Mouse (Mus musculus): Measurements from ENCODE around the gene Bicdl2.

Gene Bicdl2

DNA sequence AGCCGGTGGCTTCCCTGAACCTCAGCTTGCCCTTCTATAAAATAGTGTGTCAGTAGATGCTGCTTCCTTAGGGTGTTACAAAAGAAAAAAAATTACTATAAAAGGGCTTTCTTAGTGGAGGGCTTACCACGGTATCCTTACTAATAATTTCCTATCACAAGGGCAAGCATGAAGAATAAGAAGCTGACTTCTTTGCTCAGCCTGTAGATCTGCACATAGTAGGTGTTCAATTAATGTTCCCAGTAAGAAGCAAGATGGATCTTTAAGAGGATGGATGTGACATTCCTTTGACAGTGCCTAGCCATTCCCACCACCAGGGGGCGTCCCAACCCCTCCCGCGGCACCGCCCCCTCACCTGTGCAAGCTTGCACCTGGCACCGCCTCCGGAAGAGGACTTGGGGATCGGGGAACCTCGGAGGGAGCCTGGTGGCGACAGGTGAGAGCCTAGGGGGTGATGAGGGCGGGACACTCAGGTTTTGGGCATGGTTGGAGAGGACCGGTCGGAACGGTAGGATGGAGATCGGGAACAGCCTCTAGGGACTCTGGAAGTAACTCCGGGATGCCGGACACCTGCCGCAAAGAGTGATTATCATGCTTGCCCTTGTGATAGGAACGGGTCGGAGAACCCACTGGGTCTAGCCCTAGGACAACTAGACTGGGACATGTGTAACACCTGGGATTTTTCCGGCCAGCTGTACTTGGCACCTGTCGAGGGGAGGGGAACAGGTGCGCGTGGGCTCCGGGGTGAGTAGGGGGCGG, at the start of gene Bicdl2:
Bicdl2 (plus strand) TSS at position 390 of the 759 bp plus-strand sequence.
- DNase-seq, result no peak

DNA sequence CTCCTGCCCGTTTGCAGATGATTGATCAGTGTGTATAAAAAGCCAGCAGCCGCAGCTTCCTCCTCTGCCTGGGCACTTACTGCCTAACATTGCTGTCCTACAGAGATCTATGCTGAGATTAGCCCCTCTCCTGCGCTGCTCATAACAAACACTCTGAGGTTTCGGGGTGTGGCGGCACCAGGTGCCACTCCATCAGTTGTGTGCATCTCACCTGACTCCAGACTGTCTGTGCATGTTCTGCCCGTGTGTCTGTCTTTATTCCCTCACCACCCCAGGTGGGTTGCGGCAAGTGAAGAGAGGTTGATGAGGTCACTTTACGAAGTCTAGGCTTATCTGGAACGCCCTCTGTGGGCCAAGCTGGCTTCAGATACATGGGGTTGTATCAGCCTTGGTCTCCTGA, 43.2 kb upstream of the Bicdl2 start:
- no peak for DNase-seq

DNA sequence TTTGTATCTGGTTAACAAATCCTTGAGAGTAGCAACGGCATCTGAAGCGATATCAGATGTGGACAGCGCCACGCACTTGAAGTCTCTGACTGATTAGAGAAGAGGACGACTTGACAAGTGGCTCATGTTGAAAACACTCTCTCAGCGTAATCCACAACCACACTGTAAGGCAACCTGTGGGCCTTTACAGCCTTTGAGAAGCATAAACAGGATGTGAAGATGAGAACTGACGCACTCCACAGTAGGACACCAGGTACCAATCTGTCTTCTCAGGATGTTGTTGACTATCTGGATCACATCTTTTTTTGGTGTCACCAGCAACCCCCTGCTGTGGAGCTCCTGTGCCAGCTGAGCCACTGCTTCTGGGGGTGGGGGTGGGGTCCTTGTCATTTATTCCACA, 40.0 kb upstream of the Bicdl2 start:
- no peak for DNase-seq

DNA sequence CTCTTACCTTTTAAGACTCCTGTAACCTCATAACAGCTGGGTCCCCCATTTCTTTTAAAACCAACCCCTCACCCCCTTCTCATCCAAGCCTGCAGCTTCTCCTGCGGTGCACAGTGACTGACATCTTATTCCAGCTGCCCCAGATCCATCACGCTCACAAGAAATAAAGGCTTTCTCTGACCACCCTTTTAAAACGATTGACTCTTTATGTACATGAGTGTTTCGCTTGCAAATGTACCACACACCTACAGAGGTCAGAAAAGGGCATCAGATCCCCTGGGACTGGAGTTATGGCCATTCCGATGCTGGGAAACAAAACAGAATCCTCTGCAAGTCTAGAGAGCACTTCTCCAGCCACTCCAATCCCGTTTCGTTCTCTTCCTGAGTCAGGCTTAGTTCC, 32.5 kb upstream of the Bicdl2 start:
- DNase-seq, result no peak

DNA sequence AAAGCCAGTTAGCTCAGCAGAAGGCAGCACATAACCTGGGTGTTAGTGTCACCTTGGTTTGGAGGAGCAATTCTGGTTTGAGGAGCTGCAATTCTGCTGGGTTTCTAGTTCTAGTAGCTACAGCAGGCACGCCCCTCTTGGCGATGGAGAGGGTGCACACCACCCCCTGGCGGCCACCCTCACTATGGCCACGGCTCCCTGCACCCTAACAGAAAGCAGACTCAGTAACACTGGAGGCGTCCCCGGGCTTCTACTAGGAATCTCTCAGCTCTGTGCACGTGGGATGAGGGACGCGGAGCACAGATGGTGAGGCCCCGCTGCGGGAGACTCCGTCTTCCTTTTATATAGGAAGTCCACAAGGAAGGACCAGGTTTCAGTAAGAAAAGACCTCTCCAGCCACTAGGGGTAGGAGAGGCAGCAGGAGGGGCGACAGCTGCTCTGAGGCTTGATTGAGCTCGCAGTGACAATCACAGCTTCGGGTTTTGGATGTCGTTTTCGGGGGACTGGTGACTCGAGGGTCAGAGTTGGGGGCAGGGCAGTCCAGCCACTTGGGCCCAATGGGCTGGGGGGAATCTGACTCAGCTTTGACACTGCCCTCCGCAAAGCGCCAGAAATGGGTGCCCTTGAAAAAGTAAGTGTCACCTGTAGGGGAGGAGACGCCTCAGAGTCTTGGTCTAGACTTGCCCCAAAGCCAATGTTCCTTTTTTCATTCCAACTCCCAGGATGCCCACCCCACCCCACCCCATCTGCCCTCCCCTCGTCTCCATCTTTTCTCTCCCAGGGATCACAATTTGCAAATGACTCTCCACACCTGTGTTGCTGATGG, 29.9 kb upstream of the Bicdl2 start:
- peak; percentile 87 for DNase-seq

DNA sequence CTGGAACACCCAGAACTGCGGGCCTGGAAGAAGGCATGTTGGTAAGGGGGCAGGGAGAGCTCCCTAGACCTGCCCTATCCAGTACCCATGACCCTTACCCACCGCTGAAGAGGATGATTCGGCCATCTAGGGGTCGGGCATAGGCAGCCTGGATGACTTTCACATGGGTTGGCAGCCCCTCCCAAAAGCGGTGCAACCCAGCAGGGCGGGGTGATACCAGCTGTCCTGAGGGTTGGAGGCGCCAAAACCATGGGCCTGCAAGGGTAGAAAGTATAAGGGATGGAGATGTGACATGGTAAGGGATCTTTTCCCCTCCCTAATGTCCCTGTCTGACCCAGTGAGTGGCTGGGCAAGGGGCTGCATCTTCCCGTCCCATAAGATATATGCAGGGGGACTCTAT, 29.1 kb upstream of the Bicdl2 start:
- DNase-seq, result no peak

DNA sequence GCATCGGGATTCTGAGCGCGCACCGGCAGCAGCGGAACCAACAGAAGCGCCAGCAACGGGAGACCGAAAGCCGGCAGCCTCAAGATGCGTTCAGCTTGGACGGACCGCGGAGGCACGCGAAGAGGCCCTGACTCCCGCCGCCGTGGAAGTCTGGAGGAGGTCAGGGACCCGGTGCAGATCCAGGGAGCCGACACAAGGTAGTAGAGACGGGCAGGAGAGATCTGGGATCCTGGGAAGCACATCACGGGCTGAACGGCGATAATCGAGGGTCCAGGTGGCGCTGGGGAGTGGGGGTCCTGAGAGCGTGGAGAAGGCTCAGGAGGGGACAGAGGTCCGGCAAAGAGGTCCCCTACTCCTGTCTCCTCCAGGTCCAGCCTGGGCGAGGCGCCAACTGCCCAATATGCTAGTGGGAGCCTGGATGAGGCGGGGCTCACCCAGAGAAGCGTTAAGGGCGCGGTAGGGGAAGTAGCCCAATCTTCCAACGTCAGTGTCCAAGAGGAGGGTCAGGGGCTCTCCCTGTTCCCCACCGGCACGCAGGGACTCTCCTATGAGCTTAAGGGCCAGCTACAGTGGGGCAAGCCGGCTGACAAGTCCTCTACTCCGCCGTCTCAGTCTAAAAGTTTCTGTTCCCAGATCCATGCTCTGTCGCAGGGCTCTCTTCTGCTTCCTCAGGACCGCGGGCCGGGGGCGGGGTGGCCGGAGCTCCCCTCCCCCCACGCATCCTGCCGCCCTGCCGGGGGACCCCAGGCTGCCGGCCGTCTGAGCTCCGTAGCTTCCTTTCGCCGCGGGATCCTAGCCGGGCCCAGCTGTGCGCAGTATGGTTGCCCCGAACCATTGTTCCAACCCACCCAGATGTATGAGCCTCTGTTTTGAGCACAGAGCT, 15.5 kb upstream of the Bicdl2 start, which contains the start of gene Mmp25:
Mmp25 (minus strand) TSS at position 665 of the 883 bp plus-strand sequence.
- DNase-seq, result no peak

DNA sequence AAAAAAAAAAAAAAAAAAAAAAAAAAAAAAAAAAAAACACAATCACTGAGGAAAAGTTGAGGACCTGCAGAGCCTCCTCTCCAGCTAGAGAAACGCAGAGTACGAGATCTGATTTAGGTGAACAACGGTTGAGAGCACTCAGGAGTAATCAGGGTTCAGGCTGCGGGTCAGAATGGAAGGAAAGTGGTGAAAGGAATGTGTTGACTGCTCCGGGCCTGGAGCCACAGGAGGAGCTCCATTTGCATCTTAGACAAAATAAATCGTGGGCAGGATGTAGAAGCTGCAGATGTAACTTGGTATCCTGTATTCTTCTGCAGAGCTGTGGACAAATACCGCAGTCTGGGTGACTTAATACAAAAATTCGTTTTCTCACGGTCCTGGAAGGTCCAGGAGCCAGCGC, 14.4 kb upstream of the Bicdl2 start:
- DNase-seq, result no peak

DNA sequence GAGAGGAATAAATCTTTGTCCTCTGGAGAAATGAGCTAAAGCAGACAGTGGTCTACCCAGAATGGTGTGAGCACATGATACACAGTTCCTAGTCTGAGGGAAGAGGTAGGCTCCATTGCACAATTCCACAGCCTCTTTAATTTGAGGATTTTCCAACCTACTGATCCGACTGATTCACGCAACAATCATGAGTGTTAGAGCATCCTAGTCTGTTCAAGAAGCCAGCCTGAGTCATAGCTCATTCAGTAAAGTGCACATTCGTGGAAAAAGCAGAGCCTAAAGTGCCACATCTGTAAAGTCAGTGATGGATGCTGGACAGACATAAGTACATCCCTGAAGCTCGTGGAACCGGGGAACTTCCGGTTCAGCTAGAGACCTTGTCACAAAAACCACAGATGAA, 8.9 kb upstream of the Bicdl2 start:
- DNase-seq, result no peak

DNA sequence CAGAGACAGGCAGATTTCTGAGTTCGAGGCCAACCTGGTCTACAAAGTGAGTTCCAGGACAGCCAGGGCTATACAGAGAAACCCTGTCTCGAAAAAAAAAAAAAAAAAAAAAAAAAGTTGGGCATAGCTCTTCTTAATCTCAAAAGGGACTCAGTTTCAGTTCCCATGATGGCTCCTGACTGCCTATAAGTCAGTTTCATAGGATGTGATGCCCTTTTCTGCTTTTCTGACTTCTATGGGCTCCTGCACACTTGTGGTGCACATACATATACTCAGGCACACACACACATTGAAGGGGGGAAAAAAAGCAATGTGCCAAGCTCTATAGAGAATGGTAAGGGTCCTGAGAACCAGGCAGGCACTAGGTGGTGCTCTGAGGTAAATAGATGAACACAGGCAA, 7.0 kb upstream of the Bicdl2 start:
- DNase-seq, result no peak

DNA sequence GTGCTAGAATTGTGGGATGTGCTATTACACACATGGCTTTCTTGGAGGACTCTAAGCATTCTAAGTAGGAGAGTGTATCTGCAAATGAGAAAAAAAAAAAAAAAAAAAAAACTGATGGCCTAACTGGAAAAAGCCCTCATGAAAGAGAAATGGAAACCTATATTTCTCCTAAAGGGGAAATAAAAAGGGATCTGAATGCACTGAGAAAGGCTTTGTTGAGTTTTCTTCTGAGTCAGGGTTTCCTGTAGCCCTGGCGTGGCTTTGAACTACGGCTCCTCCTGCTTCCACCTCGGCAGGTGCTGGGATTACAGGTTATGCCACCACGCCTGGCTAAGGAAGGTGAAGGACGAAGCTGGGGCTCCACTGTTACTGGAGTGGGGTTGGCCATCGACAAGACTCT, 6.3 kb upstream of the Bicdl2 start:
- no peak for DNase-seq

DNA sequence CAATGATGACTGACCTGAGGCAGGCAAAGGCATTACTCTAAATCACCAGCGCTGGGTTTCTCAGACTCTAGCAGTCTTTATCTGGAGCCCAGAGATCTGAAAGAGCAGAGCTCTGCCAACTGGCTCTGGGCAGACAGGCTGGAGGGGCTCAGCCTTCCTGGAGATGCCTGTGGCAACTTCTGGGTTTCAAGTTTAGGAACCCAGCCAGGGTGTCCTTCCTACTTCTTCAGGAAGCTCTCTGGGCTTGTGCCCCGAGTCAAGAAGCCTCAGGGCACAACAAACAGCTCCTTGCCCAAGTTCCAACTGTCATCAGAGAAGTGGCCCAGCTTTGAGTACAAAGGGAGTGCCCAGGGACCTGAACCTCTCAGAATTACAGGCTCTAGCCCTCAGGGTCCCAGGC, 5.9 kb upstream of the Bicdl2 start:
- no peak for DNase-seq

DNA sequence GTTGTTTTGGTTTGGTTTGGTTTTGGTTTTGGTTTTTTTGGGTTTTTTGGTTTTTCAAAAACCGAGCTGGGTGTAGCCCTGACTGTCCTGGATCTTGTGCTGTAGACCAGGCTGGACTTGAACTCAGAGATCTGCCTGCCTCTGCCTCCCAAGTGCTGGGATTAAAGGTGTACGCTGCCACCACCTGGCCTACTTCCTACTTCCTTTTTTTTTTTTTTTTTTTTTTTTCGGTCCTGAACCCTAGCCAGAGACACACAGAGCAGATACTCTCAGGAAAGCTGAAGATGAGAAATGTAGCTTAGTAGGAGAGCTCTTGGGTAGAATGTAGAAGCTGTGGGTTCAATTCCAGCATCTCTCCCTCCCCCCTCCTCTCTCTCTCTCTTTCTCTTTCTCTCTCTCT, 1.9 kb upstream of the Bicdl2 start:
- DNase-seq, result no peak

DNA sequence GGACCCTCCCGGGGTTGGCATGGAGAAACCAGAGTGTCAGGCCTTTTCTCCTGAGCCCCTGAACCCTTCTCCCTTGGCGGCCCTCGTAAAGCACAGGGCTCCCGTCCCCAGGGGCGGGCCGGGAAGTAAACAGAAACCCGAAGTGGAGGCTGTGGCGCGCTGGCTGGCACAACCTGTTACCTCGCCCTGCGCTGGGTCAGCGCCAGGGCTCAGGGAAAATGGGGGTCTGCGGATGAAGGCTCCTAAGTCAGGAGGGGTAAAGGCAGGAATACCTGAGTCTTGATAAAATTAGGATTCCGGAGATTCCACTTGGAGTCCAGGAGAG, 532 bp downstream of the Bicdl2 start:
- no peak for DNase-seq

DNA sequence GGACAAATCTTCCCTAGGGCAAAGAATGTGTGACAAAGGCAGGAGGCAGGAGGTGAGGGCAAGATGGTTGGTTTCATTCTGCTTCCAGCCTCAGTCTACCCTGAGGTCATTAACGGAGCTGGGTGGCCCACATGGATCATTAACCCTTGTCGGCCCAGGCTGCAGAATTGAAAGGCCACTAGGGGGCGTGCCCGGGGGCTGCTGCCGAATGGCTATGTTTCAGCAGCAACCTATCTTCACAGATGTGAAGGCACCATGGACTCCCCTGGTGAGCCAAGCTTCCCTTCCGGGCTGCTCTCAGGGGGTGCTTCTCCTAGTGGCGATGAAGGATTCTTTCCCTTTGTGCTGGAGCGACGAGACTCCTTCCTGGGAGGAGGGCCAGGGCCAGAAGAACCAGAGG, 1.2 kb downstream of the Bicdl2 start:
- DNase-seq, result no peak

DNA sequence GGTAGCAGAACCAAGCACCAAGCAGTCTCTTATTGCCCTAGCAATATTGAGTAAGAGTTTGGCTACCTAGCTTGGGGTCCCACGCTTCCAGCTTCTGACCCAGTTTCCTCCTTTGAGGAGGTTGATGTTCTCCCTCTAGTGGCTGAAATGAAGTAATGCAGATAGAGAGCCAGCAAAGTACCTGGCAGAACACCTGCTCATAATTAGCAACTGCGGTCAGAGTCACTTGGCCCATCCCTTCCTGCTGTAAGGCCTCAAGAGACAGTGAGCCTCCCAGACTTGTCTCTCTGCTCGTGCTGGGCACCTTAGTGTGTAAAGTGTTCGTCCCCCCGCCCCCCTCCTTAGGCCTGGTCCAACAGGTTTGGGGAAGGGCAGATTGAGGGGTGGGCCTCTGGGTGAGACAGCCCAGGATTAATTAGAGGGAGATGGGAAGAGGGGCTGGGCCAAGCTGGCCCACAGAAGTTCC, 4.3 kb downstream of the Bicdl2 start:
- no peak for DNase-seq

DNA sequence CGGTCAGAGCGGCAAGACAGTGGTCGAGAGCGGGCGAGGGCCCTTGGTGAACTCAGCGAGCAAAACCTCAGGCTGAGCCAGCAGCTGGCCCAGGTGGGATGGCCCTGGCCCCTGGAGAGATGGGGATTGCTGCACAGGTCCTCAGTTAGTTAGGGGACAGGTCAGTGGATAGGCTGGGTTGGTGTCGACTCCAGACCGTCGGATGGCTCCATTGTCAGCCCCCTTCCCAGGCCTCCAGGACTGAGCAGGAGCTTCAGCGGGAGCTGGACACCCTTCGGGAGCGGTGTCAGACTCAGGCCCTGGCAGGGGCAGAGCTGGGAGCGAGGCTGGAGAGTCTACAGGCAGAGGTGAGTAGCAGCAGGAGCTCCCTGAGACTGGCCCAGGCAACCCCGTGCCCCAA, 5.2 kb downstream of the Bicdl2 start:
- DNase-seq, result no peak

DNA sequence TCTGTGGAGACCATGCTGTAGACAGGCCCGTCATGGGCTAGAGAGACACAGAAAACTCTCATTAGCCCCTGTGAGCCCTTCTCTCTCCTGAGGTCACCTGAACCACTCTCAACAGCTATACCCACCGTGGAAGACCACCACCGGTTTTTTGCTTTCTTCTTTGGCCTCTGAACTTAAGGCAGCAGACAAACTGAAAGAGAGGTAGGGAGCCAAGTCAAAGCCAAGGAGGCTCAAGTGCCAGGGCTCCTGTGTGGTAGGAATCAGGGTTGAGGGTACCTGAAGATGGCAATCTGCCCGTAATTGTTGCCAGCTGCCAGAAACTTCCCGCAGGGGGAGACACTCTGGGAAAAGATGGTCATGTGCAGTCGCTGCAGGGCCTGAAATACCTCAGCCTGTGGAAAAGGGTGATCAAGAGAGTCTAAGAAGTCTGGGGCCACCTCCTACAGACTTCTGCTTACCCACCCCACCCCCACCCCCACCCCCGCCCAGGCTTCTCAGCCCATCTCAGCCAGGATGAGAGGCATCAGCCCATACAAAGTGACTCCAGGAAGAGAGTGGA, 10.3 kb downstream of the Bicdl2 start:
- DNase-seq, result no peak

DNA sequence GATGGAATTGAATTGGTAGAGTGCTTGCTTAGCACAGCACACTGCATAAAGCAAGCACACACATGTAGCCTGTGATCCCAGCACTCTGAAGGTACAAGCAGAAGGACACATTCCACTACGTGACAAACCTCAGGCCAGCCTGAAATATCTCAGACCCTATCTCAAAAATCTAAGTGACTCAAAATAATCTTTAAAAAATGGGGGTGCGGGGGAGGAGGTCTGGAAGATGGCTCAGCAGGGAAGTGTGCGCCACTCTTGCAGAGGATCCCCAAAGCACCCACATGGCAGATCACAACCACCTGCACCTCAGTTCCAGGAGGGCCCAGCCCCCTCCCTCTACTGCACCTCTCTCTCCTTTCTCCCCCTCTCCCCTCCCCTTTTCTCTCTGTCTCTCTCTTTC, 11.2 kb downstream of the Bicdl2 start:
- DNase-seq, result no peak

DNA sequence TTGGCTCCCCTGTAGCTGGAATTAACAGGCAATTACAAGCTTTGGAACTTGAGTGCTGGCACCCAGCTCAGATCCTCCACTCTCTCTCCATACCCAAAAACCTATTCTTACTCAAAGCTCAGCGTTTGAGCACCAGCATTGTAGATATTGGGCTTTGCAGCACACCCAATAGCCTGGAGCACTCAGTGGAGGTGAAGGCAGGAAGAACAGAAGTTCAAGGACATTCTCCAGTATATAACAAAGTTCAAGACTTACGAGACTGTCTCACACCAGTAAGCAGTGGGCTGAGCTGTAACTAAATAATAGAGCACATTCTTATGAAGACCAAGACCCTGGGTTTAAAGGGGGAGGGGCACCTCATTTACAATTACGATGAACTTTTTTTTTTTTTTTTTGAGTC, 12.5 kb downstream of the Bicdl2 start:
- no peak for DNase-seq

DNA sequence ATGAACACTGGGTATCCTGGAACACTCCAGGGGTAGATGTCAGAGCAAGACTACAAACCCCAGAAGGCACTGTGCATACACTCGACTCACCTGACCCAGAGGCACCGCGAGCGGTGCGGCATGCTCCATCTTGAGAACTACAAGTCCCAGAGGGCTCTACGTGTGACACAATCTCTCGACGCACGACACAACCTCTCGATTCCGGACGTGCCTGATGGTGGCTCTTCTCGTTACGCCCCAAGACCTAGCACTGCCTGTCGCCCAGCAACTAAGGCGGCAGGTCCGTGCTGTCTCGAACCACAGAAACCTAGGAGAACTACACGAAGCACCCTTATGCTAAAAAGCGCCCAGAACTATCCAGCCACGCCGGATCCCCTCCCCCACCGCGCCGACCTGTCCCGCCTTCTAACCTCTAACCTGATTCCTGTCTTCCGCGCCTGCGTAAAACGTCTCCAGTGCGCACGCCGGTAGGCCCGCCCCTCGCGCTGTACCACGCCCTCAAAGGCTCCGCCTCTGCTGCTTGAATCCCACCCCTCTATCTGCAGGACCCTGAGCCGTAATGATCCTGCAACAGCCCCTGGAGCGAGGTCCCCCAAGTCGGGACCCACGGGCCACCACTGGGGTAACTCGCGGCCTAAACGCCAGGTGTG, 13.2 kb downstream of the Bicdl2 start, which contains the start of the genes Hcfc1r1 and Thoc6:
Hcfc1r1 (plus strand) TSS at position 173 of the 650 bp plus-strand sequence.
Thoc6 (minus strand) TSS at position 459 of the 650 bp plus-strand sequence.
- DNase-seq, result peak; percentile 96

DNA sequence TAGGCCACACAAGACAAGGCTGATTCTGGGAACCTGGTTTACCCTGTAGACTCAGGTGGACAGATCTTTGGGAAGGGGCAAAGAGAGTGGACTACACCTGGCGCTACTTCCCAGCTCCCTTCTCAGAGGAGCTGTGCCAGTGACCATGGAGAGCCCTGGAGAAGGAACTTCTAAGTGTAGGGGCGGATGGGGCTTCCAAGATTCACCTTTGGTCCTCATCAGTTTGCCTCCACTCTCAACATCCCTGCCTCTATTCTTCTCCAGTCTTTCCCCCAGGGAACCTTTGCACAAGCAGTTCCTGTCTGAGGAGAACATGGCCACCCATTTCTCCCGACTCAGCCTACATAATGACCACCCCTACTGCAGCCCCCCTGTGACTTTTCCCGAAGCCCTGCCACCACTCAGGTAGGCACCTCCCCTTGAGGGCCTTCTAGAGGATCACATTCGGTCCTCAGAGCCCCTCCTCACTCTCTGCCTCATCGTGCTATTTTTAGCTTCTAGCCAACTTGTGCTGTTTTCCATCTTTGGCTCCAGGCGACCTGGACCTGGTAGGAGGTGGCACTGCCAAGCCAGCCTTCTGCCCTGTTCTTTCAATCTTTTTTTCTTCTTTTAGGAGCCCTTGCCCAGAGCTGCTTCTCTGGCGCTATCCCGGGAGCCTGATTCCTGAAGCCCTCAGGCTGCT, 14.1 kb downstream of the Bicdl2 start:
- no peak for DNase-seq

Measured in right cerebral cortex, adult 18-20 months (tissue).